Mouse (Mus musculus) intestine, embryonic 14.5 days (tissue): ENCODE data around the gene Khk. TPM values are rescaled to one million over a fixed set of nuclear protein-coding genes. Genes with fewer than 3 reads are reported as not detected.
"Not testable (repeated sequence)": the region's sequence is repeated elsewhere in the genome, so short reads cannot be mapped to it uniquely, and the experiment has no call there.

Experiments used
- ATAC-seq: fragments of 200-750 bp; cut with Nextera tagmentation; replicated peaks from 2 replicates; pipeline ENCODE4 v1.8.0; 2017; ENCODE audit warnings: low read depth, moderate number of reproducible peaks, moderate TSS enrichment, moderate library complexity; ENCODE audit not compliant: low FRiP score, low TSS enrichment
- DNase-seq: peaks from one replicate; pipeline ENCODE4 v3.0.0-alpha.2; 2018; ENCODE audit warnings: low spot score
- H3K27ac ChIP-seq: fragments of 300-500 bp; sonication (generic); 2 replicates; pipeline ENCODE4 v1.5.1; 2014; ENCODE audit warnings: low read depth, mild to moderate bottlenecking, control low read depth
- H3K27me3 ChIP-seq: fragments of 300-500 bp; sonication (generic); replicated peaks from 2 replicates; pipeline ENCODE4 v1.6.1; 2014; ENCODE audit warnings: low read length, control low read depth; ENCODE audit not compliant: control insufficient read depth, insufficient read depth
- H3K36me3 ChIP-seq: fragments of 300-500 bp; sonication (generic); 2 replicates; pipeline ENCODE4 v1.6.1; 2014; ENCODE audit warnings: low read length, control low read depth; ENCODE audit not compliant: control insufficient read depth, insufficient read depth
- H3K4me1 ChIP-seq: fragments of 300-500 bp; sonication (generic); replicated peaks from 2 replicates; pipeline ENCODE4 v1.6.1; 2014; ENCODE audit warnings: low read length, control low read depth, mixed read lengths; ENCODE audit not compliant: control insufficient read depth, insufficient read depth
- H3K4me2 ChIP-seq: fragments of 300-500 bp; sonication (generic); 2 replicates; pipeline ENCODE4 v1.6.1; 2014; ENCODE audit warnings: low read length
- H3K4me3 ChIP-seq: fragments of 300-500 bp; sonication (generic); 2 replicates; pipeline ENCODE4 v1.5.1; 2014; ENCODE audit warnings: low read depth, low read length, control low read depth, mixed read lengths
- H3K9ac ChIP-seq: fragments of 300-500 bp; sonication (generic); 2 replicates; pipeline ENCODE4 v1.6.1; 2014; ENCODE audit warnings: mild to moderate bottlenecking, low read length
- H3K9me3 ChIP-seq: fragments of 300-500 bp; sonication (generic); 2 replicates; pipeline ENCODE4 v1.6.1; 2016; ENCODE audit warnings: low read length, control low read depth; ENCODE audit not compliant: control insufficient read depth
- WGBS: fragments of 180-500 bp; shearing (Covaris S2); extraction: QIAGEN DNeasy Blood & Tissue Kit; methylation state at CpG from one replicate; pipeline ENCODE4 v1.1.7; 2014; 5-methylcytosine and 5-hydroxymethylcytosine counted together
- polyA plus RNA-seq: library from polyadenylated mRNA; unstranded; fragments of >200 nt; fragmentation: Nextera tagmentation; extraction: Ambion mirVana; gene quantifications from 2 replicates; pipeline ENCODE4 v1.2.1, GENCODE M21; 2014

Khk gene
- 21.6 and 21.9 TPM in 2 replicates for polyA plus RNA-seq

- Histone ChIP-seq H3K36me3 (peaks cover 47% of the 10 kb centered on the region), H3K9ac (peak within 1 kb of the TSS; percentile 51), H3K27ac (peak within 1 kb of the TSS; percentile 73), H3K4me2 (peak within 1 kb of the TSS; percentile 71), H3K4me3 (peak within 1 kb of the TSS; percentile 47), H3K9me3 (no peaks in the 10 kb centered on the region), H3K27me3 (no peaks in the 10 kb centered on the region), H3K4me1 (peaks cover 21% of the 10 kb centered on the region)
- DNase-seq (peak; percentile 98), ATAC-seq (peak; percentile 86)
- 2% methylated on average over 40 of the region's 40 CpGs for WGBS
These were observed at the start of gene Khk for GRCm38 (mm10) chr5:30921256-30922033. TSS of gene Khk (plus strand) at chr5:30921431.

DNA sequence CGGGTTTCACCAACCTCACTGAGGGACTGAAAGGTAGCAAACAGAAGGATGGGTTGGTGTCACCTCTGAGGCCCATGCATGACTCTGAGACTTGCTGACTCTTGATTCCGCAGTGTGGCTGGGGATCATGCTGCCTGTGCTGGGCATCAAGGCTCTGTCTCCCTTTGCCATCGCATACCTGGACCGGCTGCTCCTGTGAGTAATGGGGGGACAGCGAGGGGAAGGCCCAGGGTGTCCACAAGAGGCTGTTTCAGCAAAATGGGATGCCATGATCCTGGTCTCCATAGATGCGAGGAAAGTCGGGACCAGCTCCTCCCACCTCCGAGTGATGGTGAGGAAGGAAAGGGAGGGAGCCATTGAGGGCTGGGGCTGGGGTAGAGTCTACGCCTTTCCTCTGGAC is 48.7 kb upstream of the Khk start:
- H3K27me3 ChIP-seq = no peaks in the 10 kb centered on the region
- H3K9ac ChIP-seq = no peak overlapping the region
- ATAC-seq (no peak), DNase-seq (no peak)
- no peak overlapping the region for H3K4me2 ChIP-seq
- H3K4me1 ChIP-seq = peaks cover 13% of the 10 kb centered on the region
- H3K4me3 ChIP-seq = no peak overlapping the region
- WGBS = 95% methylated on average over 9 of the region's 9 CpGs
- H3K9me3 ChIP-seq = no peaks in the 10 kb centered on the region
- peaks cover 66% of the 10 kb centered on the region for H3K36me3 ChIP-seq
- no peak overlapping the region for H3K27ac ChIP-seq

DNA sequence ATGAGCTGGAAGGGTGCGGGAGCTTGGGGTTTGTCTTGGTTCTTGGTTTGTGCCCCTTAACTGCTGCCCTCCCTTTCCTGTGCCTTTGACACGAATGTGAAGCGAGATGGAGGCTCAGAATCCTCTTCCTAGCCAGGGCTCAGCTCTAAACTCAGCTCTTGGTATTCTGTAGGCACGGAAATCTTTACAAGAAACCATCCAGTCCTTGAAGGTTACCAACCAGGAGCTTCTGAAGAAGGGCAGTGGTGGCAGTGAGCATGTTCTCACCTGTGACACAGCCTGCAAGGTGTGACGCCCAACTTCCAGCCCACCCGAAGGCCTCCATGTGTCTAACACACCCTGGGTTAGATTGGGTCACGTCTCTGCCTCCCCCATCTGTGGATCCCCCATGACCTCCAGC is 46.9 kb upstream of the Khk start:
- no peak overlapping the region for H3K27ac ChIP-seq
- WGBS = 91% methylated on average over 7 of the region's 7 CpGs
- peaks cover 72% of the 10 kb centered on the region for H3K36me3 ChIP-seq

DNA sequence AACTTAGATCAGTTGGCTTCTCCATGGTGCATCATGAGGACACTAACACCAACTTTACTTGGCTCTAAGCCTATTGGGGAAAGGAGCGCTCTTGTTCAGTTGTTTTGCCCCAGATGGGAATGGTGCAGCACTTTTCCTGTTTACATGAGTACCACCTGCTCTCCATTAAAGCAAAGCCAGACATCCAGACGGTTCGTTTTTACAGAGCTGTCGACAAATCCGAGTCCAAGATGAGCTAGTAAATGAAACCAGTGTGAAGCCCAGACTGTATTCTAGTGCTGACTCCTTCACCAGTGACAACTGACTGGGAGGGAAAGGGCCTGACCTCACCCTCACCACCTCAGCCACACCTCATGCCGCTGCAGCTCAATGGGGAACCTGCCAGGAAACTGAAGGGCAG is 42.6 kb upstream of the Khk start:
- no peak overlapping the region for H3K4me2 ChIP-seq
- H3K4me1 ChIP-seq = peaks cover 10% of the 10 kb centered on the region
- H3K36me3 ChIP-seq = peaks cover 46% of the 10 kb centered on the region
- ATAC-seq (peak; percentile 45), DNase-seq (no peak)
- no peak overlapping the region for H3K9ac ChIP-seq
- WGBS = 22% methylated on average over 6 of the region's 6 CpGs
- H3K4me3 ChIP-seq = no peak overlapping the region
- H3K27me3 ChIP-seq = no peaks in the 10 kb centered on the region
- H3K9me3 ChIP-seq = no peaks in the 10 kb centered on the region
- no peak overlapping the region for H3K27ac ChIP-seq

More for the DNA sequence above, 46.9 kb upstream of the Khk start:
- H3K4me1 ChIP-seq = peaks cover 15% of the 10 kb centered on the region
- H3K9ac ChIP-seq = no peak overlapping the region
- no peaks in the 10 kb centered on the region for H3K27me3 ChIP-seq
- H3K4me2 ChIP-seq = no peak overlapping the region
- DNase-seq (no peak), ATAC-seq (no peak)
- H3K9me3 ChIP-seq = no peaks in the 10 kb centered on the region
- no peak overlapping the region for H3K4me3 ChIP-seq

GRCm38 (mm10) chr5:30879347-30879943 is 41.8 kb upstream of the Khk start:
- Histone ChIP-seq H3K27me3 (no peaks in the 10 kb centered on the region), H3K4me3 (no peak overlapping the region), H3K4me1 (peaks cover 10% of the 10 kb centered on the region), H3K4me2 (no peak overlapping the region), H3K27ac (no peak overlapping the region), H3K9me3 (no peaks in the 10 kb centered on the region), H3K9ac (no peak overlapping the region), H3K36me3 (peaks cover 37% of the 10 kb centered on the region)
- DNase-seq (no peak), ATAC-seq (no peak)
- 52% methylated on average over 5 of the region's 5 CpGs for WGBS

DNA sequence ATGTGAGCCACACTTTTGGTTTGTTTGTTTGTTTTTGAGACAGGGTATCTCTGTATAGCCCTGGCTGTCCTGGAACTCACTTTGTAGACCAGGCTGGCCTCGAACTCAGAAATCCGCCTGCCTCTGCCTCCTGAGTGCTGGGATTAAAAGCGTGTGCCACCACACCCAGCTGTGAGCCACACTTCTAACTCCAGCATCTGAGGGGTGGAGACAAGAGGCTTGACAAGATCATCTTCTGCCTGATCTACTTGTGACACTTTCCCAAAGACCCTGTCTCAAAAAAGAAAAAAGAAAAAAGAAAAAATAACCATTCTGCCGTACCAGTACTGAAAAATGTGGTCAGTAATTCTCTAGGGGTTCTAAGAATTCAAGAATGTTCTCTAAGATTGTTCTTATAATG is 39.4 kb upstream of the Khk start:
- H3K27ac ChIP-seq, H3K4me2 ChIP-seq, H3K4me3 ChIP-seq, H3K4me1 ChIP-seq, DNase-seq, H3K9me3 ChIP-seq, ATAC-seq, H3K27me3 ChIP-seq, H3K9ac ChIP-seq: not testable (repeated sequence)
- peaks cover 13% of the 10 kb centered on the region for H3K36me3 ChIP-seq
- 82% methylated on average over 4 of the region's 4 CpGs for WGBS

- Histone ChIP-seq H3K4me1 (peaks cover 12% of the 10 kb centered on the region), H3K9me3 (no peaks in the 10 kb centered on the region), H3K36me3 (peaks cover 7% of the 10 kb centered on the region), H3K9ac (no peak overlapping the region; the same call in 1 of the 2 replicates), H3K4me2 (peak overlapping the region; percentile 53), H3K27me3 (no peaks in the 10 kb centered on the region), H3K4me3 (0 out of 2 replicates have a peak overlapping the region, but pooled peaks have one; percentile 90), H3K27ac (peak overlapping the region; percentile 91; the same call in 1 of the 2 replicates)
- no peak for ATAC-seq
- DNase-seq = no peak
- WGBS = 55% methylated on average over 4 of the region's 4 CpGs
These were observed 35.0 kb upstream of the Khk start for GRCm38 (mm10) chr5:30886209-30886608.

DNA sequence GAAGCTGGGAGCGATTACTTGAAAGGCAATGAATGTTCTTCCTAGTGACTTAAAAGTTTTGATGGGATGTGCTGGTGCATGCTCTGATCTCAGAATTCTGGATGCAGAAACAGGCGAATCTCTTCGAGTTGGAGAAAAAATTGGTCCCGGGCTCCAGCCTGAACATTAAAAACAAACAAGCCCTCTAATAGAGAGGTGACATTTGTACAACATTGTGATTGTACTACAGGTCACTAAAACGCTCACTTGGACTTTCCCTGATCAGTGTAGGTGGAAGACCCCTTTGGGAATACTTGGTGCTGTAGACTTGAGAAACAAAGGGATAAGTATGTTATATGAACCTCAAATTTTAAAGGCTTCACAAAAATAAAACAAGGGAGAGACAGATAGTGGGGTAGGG is 34.5 kb upstream of the Khk start:
- Histone ChIP-seq H3K4me2 (peak overlapping the region; percentile 53), H3K27me3 (no peaks in the 10 kb centered on the region), H3K9me3 (no peaks in the 10 kb centered on the region), H3K36me3 (peaks cover 12% of the 10 kb centered on the region), H3K9ac (peak overlapping the region; percentile 81), H3K4me3 (peak overlapping the region; percentile 90), H3K4me1 (peaks cover 12% of the 10 kb centered on the region), H3K27ac (peak overlapping the region; percentile 91)
- ATAC-seq = no peak
- 31% methylated on average over 5 of the region's 5 CpGs for WGBS
- DNase-seq = no peak
